Mouse (Mus musculus) 3T3-L1 (cell line): ENCODE data around the gene Ccdc30.

Source experiments
- DNase-seq: peaks from one replicate; pipeline ENCODE4 v3.0.0-alpha.2; 2015; ENCODE audit warnings: low read depth, low spot score

Gene Ccdc30

DNA sequence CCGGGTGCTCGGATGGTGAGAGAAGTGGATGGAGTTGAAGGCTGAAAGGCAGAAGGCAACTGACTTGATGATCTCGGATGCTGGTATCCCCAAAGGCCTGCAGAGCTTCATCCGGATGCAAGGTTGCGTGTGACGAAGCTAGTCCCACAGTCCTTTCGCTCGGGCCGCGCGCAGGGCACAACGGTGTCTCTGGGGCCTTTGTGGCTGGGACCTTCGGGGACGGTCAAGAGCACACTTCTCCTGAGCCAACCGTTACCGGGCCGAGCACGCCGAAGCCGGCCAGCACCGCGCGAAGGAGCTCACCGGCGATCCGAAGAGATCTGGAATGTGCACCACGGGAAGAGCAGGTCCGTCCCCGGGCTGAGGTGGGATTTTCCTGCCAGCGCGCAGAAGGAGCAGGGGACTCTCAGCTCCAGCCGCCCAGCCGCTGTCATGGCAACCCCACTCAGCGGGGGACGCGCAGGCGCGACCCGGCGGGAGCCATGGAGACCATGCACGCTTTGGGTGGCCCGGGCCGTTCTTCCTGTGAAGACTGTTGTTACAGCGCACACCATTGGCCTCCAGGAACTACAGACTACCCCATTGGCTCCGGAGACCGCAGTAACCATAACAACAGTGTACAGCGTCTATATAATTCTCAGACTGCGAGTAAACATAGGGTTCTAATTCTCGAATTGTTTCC lies at the start of gene Ccdc30:
TSS of gene Ccdc30 (minus strand) at position 450 of the 682 bp plus-strand sequence.
- peak; percentile 90 for DNase-seq

DNA sequence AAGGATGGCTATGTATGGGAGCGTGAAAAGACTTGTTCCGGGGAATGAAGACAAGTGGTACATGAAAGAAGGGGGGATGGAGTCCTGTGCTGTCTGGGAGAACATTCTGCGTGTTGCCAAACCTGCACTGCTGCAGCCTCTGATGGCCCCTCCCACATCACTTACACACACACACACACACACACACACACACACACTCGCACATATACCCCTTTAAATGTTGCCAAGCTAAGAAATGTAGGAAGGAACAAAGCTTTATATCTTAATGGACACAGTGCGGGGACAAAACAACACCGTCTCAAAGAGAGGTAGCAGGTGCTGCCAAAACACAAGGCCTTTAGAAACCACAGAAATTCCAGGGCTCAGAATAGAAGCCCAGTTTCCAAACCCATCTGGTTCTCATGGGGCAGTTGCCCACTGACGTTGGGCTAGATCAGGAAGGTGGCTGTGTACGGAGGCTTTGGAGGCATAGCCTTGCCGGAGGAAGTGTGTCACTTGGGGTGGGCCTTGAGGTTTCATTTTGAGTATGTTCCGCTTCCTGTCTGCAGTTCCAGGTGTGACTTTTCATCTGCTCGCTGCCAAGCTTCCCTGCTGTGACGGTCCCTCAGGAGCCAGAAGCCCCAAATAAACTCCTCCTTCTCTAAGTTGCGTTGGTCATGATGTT lies 48.6 kb upstream of the Ccdc30 start:
- peak; percentile 4 for DNase-seq

DNA sequence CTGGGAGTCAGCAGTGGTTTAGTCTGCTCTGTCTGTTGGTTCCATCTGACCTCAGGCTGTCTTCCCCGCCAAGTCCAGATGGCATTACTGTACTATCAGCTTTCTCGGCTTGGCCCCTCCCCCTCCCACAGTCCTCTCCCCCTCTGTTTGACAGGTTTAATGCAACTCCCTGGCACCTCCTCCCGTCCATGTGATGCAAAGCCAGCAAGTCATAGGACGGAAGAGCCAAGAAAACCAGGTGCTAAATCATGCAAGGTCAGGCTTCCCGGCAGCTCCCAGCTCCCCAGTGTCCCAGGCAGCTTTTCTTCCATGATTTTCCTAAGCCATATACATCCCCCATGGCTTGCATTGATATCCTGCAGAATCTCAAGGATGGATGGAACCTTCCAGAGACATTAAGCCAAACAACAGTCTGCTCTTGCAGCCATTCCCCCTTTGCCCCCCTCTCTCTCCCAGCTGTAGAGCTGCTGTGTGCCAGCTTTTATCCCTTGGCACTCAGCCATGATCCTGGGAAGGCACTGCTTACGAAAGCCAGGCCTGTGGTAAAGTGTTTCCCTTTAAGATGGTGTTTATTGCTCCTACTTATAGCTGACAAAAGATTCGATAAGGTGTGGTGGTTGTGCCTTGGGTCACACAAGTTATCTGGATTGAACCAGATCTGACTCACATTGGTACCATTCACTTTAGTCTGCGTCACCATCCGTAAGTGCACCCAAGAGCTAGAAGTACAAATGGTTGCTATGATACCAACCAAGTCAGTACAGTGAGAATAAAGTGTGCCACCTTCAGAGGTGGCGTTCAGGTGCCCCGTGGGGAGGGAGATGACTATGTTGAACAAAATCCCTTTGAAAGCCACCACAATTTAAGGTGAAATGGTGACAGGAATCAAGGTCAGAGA lies 47.8 kb upstream of the Ccdc30 start:
- peak; percentile 55 for DNase-seq

DNA sequence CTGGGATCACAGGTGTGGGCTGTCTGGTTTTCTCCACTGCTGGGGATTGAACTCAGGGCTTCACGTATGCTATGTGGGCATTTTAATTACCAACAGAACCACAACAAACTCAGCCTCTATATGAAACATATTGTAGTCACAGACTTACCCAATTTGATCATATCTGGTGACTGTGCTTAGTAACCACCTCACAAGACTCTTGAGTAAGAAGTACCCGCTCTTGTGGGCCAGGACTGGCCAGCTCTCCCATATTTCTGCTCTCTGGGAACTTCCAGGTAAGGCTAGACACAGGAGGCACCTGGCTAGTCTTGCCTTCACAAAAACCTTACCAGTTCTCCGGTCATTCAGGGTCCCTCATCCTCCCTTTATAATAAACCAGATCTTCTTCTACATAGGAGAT lies 47.1 kb upstream of the Ccdc30 start:
- DNase-seq = no peak

DNA sequence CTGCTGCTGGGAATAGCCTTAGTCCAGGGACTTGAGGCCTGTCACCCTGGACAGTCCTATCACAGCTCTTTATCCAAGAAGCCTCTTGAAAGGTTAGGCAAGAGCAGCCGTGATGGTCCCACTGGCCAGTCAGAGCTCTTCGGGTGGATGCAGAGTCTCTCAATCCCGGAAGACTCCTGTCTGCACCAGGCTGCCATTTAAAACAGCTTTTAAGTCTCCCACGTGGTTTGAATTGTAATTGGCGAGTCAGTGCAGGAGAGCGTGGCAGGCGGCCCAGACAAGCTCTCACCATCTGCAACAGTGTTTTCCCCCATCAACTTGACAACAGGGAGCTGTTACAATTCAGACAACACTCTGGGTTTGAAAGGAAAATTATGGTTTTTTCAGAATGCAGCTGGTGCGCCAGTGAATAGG lies 45.4 kb upstream of the Ccdc30 start:
- peak; percentile 60 for DNase-seq

DNA sequence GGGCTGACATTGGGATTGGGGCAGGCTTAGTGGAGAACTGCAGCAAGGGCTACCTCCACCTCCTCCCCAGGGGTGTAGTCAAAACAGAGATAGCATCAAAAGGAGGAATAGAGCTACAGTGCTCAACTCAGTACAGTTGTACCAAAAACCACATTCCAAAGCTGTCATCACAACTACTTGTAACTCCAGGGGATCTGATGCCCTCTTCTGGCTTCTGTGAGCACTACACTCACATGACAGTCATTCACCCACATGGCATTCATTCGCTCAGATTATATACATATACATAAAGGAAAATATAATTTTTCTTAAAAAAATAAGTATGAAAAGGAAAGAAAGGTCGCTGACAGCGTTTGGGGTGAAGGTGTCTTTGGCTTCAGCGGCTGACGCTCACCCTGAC lies 45.0 kb upstream of the Ccdc30 start:
- peak; percentile 61 for DNase-seq

DNA sequence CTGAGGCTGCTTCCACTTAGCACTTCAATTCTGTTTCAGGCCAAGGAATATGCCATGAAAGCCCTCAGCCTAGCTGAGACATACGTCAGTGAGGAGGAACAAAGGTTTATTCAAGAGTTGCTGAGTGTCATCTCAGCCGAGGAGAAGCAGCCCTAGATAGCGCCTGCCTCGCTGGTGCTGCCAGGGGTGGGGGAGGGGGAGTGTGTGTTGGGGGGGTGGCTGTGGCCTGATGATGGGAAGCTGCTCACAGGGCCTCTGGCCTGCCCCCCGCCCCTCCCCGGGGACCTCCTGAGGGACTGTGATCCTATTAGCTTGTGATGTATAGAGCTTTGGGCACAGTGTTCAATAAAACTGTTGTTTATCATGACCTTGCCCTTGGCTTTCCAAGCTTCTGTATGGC lies 38.2 kb upstream of the Ccdc30 start:
- no peak for DNase-seq

DNA sequence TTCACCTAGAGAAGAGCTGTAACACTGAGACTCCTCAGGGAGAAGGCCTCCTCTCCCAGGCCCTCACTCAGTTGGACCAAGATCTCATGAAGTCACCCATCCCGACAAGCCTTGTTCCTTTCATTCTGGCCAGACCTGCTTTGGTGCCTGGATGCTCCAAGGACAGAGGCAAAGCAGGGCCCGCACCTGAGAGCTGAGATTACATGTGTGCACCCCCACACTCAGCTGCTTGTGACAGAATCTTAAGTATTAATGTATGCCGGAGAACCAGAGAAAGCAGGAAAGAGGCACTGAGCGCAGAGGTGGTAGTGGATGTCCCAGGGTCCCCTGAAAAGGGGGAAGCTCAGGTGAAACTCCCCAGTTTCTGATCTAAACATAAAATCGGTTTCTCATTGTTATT lies 37.8 kb upstream of the Ccdc30 start:
- no peak for DNase-seq

DNA sequence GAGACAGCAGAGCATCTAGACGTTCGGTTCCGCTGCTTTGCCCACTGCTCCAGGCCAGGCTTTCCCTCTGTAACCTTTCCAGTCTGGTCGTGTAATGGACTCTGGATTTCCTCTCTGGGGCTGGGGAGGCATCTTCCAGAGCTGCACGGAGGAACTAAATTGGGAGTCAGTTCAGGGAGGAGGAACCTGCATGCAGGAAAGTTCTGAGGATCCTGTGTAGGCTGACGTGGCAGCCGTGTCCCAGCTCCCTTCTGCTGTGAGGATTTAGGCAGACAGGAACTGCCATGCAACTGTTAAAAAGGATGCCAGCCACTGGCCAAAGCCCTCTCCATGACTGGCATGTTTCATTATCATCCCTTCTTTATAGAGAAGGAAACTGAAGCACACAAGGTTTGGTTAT lies 35.1 kb upstream of the Ccdc30 start:
- no peak for DNase-seq

DNA sequence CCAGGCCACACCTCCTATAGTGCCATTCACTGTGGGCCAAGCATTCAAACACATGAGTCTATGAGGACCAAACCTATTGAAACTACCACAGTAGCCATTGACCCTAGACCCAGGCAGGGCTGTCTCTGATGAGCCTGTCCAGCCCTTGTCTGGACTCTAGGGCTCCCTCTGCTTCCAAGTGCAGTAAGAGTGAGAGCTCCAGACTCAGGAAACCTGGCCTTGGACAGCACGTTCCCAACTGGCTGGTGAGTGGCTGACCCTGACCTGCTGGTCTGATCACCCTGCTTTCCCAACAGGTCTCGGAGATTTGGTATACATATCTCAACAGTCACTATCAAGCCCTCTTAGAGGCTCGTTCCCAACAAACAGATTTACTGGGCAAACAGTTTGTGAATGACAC lies 32.5 kb upstream of the Ccdc30 start:
- DNase-seq = no peak

DNA sequence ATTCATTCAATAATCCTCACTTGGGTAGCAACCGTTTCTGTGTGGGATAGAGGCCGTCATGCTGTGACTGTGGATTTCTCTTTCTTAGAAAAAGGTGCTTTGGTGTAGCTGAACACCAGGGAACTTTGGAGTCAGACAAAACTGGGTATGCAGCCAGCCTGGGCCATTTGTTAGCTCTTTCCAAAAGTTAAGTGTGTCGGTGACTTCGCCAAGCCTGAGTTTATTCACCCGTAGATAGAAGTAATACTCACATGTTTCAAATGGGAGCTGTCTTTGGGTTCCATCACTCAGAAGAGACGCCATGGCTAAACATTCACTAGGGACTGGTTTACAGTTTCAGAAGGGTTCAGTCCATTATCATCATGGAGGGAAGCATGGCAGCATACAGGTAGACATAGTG lies 31.9 kb upstream of the Ccdc30 start:
- DNase-seq = no peak

DNA sequence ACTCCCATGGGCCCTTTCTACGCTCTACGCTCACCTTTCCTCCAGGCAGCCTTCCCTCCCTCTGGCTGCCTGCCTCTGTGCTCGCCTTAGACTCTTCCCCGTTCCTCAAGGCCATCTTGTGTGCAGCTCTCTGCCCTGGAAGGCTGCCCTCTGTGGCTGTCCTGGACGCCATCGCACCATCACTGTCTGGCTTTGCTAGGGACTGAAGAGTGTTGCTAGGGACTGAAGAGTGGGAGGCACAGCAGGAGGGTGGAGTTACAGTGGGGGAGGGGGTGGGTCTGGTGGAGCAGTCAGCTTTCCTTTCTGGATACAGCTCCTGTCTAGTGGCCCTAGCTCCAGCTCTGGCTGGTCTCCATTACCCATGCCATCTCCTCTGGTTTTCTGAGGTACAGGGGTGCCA lies 27.2 kb upstream of the Ccdc30 start:
- no peak for DNase-seq

DNA sequence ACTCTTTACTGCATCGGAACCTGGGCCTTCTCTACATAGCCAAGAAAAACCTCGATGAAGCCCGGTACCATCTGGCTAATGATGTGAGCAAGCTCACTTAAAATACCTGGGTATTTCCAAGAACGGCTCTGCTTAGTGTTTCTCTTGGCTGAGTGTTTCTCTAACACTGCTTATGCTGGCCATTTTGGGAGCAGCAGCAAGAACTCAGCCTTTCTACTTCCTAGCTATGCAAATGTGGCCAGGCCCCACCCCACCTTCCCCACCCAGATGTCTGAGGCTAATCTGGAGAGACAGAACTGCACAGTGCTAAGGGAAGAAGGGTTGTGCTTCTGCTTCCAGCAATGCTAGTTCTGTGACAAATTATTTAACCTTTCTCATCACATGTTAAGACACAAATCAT lies 26.5 kb upstream of the Ccdc30 start:
- DNase-seq = no peak

DNA sequence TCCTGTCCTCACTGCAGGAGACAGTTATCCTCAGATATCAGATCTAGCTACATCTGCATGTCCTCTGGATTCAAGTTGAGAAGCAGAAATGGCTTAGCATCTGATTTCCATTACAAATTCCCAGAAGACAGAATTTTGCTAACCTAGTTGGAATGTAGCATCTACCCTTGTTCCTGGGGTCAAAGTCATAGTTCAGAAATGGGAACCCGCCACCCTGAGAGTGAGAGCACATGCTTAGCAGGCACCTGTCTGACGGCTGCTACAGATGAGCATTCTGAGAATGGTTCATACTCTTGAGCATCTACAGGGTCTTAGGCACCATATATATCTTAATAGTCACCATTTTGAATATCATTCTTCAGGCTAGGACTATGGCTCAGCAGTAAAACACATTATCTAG lies 22.6 kb upstream of the Ccdc30 start:
- DNase-seq = no peak

DNA sequence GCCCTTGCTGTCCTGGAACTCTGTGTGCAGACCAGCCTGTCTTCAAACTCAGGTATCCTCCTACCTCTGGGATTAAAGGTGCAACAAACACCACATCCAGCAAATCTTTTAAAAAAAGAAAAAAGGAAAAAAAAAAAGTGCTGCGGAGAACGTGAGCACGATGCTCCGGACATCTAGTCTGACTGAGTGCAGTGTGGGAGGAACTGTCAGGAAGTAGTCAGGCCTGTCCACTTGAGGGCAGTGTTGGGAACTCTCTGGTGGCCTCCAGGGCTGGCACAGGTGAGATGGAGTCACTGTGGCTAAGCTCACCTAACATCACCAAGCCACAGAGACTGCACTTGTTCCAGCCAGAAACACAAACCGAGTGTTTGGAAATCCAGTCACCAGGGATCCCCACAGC lies 15.4 kb upstream of the Ccdc30 start:
- peak; percentile 25 for DNase-seq

DNA sequence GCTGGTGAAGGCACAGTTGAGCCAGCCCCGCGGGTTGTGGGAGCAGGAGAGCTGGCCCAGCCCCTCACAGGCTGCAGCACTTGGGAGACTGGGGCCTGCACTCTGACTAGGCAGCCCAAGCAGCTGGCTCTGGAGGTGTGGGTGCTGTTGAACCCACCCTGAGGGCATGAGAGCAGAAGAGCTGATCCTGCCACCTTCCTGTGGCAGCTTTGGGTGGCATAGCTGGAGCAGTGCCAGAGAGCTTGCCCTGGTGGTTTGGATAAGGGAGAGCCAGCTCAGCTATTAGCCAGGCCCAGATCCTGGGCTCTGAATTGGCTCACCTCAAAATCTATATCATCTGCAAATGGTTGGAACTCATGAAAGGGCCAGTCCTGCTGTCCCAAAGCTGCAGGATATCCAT lies 12.4 kb upstream of the Ccdc30 start:
- DNase-seq = peak; percentile 9

DNA sequence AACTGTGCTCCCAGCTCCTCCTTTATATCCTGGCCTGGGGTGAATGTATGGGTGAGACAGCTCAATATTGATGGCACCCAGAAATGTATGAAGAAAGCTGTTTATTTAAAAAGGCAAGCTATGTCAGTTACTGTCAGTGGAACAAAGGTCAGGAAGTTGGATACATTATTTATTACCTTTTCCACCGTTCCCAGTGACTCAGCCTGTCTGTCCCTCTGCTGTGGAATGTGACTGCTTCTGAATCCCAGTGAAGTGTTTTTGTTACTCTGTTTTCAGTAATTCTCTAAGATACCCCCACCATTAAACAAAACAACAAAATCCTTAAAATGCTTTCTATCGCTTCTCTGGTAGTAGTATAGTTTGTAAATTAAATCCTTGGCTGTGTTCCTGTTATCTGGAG lies 10.3 kb upstream of the Ccdc30 start:
- peak; percentile 61 for DNase-seq

DNA sequence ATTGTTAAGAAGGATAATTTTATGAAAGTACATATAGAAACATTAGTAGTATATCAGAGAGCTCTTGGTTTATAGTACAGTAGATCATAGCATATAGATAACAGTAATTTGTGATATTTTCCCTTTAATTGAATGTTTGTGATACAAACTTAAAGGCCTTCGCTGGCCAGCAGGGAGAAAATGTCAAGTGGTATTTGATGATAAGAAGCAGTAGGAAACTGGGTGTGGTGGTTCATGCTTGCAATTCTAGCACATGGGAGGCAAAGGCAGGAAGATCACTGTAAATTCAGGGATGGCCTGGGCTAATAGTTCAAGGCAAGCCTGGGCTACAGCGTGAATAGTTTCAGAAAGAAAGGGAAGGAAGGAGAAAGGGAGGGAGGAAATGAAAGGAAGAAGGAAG lies 9.8 kb upstream of the Ccdc30 start:
- DNase-seq = no peak

DNA sequence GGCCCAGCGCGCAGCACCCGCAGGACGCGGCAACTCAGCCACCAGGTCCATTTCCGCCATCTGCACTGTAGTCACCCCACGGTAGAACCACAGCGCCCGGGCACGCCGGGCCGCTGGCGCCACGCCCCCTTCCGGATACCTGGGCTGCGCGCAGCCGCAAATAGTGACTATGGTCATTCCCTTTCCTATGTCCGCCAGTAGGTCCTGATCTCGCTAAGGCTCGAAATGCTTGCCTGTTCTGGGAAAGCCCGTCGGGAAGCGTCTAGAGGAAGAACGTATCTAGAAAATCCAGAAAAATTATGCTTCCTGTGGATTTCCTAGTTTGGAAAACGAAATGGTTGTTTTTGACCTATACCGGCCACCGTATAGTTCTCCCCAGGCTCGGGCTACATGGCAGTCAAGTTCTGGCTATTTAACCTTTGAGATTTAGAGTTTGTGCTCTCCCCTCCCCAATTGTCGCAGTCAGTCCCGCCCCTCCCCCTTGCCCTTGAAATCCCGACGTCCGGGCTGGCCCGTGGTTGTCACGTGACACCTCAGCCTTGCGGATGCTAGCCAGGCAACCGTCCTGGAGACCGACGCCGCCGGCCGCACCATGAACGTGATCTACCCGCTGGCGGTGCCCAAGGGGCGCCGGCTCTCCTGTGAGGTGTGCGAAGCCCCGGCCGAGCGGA lies 7.1 kb upstream of the Ccdc30 start, which contains the start of the genes Ppcs and Zmynd12:
TSS of gene Ppcs (minus strand) at position 127 of the 671 bp plus-strand sequence.
TSS of gene Zmynd12 (plus strand) at position 521 of the 671 bp plus-strand sequence.
- DNase-seq = peak; percentile 88

DNA sequence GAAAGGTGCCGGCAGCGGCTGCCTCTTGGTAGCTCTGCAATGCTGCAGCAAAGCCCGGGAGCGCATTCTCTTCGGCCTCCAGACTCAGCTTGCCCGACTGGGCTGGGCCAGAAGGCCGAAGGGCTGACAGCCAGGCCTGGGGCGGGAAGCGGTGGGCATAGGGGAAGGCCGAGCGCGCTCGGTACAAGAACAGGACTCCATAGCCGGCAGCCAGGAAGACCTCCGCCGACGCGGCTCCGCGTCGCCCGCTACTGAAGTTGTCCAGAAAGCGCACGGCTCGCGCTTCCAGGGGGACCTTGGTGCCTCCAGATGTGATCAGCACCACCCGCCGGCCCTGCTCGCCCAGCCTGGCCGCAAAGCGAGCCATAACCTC lies 6.6 kb upstream of the Ccdc30 start:
- DNase-seq = peak; percentile 48

DNA sequence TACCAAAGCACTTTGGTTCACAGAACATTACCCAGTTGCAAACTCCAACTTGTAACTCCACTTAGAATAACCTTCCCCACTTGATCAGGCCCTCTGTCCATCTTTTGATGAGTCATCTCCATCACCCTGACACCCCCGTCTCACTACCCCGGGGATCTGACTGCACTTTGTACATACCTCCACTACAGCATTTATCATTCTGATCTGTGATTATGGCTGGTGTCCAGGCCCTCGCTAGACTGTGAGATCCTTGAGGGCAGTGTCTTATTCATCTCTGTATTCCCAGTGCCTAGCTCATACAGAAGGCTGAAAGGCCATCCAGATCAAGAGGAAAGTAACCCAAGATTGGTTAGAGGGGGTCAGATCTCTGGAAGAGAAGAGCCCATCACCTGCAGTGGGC lies 5.9 kb upstream of the Ccdc30 start:
- DNase-seq = peak; percentile 37

DNA sequence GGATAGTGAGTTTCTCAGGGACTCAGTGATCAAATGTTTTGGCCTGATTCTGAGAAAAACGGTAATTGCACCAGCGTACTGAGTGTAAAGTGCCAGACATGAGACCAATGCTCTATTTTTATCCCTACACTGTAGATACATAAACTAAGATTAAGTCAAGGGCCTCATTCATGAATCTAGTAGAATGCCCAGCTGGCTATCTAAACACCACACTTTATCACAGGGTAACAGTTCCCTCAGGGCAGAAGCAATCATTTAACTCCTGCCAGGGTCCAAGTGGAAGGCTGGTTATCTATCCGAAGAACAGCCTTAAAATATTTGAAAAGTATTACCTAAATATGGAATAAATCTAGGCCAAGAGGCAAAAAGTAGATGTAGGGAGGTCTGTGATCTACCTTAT lies 2.6 kb upstream of the Ccdc30 start:
- DNase-seq = no peak
